Mouse (Mus musculus): ENCODE measurements at regions not wholly inside any gene's neighbourhood (a gene's known extent, or its start where the extent isn't known, plus 50 kb on each side); places are given as distances from the start of the nearest gene placed in this dataset.
A peak's percentile ranks its signal among the peaks of the same experiment; 100 is the strongest.

DNA sequence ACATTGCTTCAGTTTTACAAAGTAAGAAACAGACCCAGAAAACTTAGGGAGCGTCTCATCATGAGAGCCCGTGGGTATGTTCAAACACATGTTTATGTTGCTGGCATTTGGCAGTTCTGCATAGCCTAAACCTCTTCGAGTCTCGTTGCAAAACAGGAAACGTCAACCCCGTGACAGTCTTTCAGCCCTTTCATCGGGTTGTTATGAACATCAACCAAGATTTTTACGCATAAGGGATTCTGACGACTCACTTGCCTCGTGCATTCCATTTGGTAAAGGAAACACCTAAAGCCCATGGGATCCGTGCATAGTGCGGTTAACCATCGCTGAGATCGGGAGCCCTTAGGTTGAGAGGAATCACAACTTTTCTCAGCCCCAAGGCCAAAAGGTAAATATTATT lies 115.7 kb downstream of the Gpam start:
- DNase-seq (ENCODE audit: low spot score in 2 of 2), result no peak
- intact Hi-C loops (cut with DNase I), result no loop called here

DNA sequence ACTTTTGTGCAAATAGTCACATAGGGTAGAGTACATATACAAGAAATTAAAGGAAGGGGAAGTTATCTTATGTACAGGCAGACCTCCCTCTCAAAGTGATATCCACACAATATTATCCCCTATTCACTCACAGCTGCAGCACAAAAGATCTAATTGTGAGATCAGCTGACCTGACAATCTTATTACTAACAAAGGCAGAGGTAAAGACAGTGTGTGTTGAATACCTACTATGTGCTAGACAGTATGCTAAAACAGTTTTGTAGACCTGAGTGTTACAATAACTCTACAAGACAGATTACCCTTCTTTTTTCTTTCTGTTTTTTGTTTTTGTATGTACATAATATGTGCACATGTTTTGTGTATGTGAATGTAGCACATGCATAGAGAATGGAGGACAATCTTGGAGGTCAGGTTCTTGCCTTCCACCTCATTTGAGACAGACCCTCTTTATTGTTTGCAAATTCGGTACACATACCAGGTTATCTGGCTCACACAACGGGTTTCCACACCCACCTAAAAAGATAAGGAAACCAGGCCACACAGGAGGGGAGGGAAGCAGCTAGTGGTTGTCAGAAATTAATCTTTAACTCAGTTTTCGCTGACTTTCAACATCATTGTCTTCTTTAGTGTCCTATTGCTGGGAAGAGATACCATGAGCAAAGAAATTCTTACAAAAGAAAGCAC lies 118.4 kb downstream of the Gpam start:
- no peak for DNase-seq (ENCODE audit: low spot score in 2 of 2)
- intact Hi-C loops (cut with DNase I), result no loop called here

DNA sequence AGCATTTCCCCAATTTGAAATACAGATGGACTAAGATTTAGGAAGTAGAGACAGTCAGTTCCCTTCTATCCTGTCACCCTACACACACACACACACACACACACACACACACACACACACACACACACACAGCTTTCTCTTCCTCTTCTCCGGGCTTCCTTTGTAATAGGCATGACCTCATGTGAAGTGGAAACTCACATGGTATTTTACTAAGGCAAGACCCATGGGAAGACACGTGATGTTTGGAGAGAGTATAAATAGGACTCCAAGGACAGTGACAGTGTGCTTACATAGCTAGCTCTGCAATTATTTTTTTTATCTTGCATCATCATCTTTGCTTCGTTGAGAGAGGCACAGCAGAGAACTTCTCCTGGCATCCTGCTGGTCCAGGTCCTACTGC lies 137.1 kb downstream of the Gpam start:
- no peak for DNase-seq (ENCODE audit: low spot score in 2 of 2)
- intact Hi-C loops (cut with DNase I), result no loop called here

DNA sequence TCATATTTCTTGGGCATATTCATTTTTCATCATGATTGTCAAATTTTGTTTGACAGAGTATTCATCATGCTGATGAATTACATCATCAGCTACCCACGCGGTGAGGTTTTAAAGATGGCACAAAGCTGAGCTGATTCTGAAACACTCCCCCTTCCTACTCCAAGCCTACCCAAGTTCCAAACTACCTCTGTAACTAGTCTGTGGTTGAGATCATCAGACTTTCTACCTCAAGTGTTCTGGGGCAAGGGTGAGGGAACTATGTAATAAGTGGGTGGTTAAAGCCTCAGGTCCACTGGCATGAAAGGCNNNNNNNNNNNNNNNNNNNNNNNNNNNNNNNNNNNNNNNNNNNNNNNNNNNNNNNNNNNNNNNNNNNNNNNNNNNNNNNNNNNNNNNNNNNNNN lies 142.5 kb downstream of the Gpam start:
- intact Hi-C loops (cut with DNase I), result no loop called here
- DNase-seq (ENCODE audit: low spot score in 2 of 2), result no peak

DNA sequence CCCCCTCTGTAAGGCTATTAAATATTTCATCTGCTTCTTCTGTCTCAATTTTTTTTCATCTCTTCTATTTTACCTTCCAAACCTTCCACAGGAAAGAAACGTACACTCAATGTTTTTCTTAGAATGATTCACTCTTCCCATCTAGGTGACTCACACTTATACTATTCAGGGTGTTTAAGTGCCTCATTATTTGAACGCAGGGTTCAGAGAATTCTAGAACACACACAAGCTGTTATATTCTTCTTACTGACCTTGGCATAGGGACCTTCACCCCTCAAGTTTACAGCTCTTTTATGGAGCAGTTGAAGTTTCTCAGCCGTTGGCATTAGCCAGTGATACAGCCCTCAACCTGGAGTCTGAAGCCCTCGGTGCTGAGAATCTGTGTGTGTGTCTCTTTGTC lies 144.2 kb downstream of the Gpam start:
- no peak for DNase-seq (ENCODE audit: low spot score in 2 of 2)
- intact Hi-C loops (cut with DNase I), result no loop called here

DNA sequence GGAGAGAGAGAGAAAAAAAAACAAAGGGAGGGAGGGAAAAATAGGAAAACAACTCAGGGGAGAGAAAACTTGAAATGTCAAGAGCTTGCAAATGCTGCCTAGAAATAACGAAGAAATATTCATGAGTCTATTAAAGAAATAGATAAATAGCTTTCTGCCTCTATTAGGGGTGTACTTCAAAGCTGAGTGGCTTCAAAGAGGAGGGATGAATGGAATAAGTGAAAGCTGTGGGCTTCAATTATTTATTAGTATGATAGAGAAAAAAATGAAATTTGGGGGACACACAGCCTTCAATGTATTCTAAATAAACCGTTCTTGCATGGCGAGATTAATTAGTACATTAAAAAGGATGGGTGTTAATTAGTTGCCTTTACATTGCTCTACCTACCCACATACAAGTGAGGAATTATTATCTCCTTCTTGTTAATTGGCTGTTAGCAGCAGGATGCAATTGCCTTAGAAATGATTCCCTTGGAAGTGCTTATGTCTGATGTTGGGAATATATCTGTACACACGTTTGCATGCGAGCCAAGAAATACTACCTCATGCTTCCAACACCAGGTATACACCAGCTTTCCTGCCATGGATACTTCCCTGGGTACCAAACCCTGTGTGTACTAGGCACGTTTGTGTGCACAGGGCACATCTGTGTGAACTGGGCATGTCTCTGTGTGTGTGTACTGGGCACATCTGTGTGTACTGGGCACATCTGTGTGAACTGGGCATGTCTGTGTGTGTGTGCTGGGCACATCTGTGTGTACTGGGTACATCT lies 155.4 kb downstream of the Gpam start:
- intact Hi-C loops (cut with DNase I), result no loop called here

DNA sequence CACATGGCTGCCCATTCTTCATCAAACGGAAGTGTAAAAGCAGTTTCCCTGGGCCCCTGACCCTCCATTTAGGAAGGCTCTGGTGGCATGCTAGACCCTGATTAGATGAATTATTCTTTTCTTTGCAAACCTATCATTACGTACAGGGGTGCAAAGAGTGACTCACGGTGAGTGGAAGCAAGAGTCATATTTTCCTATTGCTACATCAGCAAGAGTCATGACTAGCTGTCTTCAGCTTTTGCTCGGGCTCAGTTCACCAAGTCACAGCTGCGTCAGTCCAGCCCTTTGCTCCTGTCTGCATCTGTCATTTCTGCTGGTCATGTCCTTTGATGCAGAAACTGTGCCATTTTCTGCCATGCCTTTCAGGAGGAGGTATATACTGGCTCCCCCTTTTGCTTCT lies 168.7 kb downstream of the Gpam start:
- DNase-seq (ENCODE audit: low spot score in 2 of 2), result no peak
- intact Hi-C loops (cut with DNase I), result no loop called here

More for the DNA sequence above, 155.4 kb downstream of the Gpam start:
- no peak for DNase-seq (ENCODE audit: low spot score in 2 of 2)

DNA sequence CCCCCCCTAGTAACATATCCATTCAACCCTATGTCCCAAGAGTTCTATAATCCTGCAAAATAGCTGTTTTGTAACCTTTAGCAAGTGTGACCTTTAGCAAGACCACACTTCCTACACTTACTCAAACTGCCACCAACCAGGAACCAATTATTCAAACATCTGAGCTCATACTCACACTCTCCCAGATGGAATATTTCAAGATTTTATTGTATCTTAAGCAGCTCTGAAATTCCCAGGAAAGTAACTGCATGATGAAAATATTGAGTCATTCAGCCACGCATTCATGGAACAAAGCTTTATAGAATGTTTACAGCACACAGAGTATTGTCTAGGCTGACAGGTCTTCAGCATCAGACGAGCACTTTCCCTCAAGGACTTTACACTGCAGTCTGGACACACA lies 171.9 kb downstream of the Gpam start:
- no peak for DNase-seq (ENCODE audit: low spot score in 2 of 2)
- intact Hi-C loops (cut with DNase I), result no loop called here

DNA sequence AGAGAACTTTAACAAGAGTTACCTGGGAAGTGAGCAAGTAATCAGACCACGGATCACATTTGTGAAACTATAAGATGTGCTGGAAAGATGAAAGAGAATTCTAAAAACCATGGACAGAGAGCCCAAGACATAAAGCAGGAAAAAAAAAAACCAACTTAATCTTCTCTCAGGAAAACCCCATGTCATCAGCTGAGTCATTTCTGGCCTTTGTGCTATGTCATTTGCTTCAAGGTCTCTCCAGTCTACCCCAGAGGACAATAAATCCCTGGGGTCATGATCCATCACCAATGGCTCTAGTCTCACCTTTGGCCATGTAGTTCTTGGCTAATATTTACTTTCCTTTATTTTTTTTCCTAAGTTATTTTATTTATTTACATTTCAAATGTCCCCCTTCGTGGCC lies 174.5 kb downstream of the Gpam start:
- intact Hi-C loops (cut with DNase I), result no loop called here
- DNase-seq (ENCODE audit: low spot score in 2 of 2), result no peak

DNA sequence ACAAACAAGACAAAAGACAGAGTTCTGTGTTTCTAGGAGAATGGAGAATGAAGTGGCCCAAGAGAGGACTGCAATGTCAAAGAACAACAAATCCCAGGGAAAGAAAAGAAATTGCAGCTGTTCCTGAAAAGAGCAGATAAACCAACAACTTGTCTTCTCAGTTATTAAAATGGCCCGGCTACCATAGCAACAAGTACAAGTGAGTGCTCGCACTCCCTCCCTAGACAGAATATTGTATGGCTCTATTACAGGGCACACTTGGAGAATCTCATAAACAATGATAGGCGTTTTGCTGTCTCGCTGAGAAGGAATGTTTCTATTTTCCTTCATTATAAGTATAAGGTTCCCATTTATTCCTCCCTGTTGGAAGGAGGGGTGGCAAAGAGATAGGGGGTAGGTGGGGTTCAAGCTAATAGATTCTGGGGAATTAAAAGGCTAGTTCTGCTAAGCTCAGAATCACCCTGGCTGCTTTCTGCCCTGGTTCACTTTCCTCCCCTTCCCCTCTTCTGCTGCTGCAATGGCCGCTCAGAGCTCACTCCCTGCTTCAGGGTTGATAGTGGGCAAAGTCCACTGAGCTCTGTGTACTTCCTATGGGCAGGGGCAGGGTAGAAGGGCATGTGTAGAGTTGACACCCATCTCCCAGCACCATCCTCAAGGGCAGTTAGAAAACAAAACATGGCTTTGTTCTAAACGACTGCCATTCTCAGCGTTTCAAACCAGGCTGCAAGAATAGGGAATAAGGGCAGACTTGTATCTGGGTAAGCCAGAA lies 178.5 kb downstream of the Gpam start:
- intact Hi-C loops (cut with DNase I), result no loop called here
- DNase-seq (ENCODE audit: low spot score in 2 of 2), result no peak

DNA sequence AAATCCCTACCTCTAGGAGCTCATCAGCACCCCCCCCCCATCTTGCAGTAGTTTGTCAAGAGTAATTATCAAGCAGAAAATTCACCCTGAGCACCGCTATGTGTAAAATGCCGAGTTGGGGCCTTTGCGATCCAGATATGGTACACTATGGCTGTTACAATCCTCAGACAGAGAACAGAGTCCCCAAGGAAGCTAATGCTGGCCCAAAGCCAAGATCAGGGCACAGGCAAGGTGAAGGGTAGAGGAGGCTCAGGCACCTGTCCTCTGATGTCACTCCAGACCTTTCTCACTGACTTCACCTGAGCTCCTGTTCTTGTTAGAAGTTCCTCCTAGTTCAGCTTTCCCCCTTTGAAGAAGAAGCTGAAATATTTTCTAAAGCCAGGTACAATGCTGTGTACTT lies 179.5 kb downstream of the Gpam start:
- intact Hi-C loops (cut with DNase I), result no loop called here
- no peak for DNase-seq (ENCODE audit: low spot score in 2 of 2)

DNA sequence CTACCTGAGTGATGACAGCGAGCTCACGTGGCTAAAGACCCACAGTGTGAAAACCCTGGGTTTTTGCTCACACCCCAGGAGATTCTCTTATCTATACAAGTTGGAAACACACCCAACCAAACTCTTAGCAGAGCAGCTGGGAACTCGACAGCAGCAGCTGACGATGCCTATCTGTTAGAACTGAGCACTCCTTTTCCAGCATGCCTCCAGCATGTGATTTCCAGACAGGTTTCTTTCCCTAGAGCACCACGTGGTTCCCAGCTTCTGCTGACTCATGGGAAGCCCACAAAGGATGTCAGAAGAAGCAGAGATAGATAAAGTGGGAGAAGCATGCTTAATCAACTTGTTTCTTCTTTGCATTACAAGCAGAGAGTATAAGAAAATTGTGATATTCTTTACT lies 194.5 kb downstream of the Gpam start:
- DNase-seq (ENCODE audit: low spot score in 2 of 2), result peak in 1 of 2 experiments; percentile 60
- intact Hi-C loops (cut with DNase I), result no loop called here

DNA sequence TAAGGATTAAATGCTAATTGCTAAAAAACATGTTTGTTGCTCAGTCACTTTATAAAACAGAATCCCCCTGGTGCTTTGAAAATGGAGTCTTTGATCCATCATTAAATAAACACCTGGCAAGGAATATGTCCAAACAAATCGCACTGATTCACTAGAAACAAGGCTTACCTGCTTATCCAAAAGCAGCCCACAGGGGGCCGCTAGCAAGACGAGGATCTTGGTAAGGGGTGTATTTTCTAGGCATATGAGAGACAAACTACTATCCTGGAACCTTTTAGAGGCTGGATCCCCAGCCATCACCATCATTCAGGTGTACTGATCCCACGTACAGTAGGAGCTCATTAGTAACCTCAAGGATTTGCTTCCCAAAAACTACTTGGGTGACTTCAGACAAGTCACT lies 201.2 kb downstream of the Gpam start:
- intact Hi-C loops (cut with DNase I), result no loop called here
- DNase-seq (ENCODE audit: low spot score in 2 of 2), result no peak

DNA sequence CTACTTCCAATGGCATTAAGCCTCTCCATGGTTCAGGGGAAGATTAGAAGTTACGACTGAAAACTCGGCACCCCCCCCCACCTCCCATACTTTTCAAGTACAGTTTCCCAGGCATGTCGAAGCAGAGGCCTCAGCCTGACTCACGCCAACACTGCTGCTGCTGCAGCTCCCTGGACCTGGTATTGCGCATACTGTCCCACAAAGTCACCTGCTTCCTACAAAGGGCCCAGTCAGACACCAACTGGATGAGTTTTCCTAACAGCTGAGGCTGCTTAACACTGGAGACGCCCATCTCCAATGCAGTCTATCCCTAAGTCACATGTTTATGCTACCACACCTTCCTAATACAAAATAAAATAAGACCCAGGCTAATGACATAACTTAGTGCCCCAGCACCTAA lies 207.4 kb downstream of the Gpam start:
- no peak for DNase-seq (ENCODE audit: low spot score in 2 of 2)
- intact Hi-C loops (cut with DNase I), result no loop called here

DNA sequence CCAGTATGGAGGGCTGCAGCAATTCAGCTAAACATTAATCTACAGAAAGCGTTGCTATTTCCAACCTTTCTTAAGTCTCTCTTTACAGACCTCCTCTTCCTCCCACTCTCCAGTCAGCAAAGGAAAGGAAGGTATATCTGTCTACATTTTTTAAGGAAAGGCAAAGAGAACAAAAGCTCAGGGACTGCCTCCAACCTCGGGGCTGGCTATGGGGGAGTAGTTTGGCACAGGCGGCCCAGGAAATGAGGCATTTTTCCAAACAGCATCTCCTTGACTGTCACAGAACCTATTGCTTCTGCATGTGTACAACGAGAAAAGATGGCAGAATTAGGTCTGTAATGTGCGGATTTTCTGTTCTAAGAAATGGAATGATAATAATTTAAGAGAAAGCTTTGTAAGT lies 233.4 kb downstream of the Gpam start:
- DNase-seq (ENCODE audit: low spot score in 2 of 2), result peak; percentile 28 to 88

DNA sequence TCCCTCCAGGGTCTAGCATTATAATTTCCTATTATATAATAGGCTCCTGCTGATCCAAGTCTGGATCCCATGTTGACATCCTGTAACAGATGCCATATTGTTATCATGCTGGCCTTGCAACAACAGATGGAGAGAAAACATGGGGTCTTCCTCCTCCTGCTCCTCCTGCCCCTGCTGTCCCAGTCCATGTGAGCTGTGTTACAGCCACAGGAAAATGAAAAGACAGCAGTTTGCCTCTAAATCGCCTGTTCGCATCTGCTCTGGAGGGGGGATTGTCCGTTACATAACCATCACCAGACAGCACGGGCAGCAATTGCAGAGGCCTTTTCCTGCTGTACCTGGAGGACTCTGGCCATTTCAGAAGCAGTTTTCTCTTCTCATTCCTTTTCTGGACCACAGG lies 260.0 kb downstream of the Gpam start:
- DNase-seq (ENCODE audit: low spot score in 2 of 2), result no peak
- intact Hi-C loops (cut with DNase I), result no loop called here

More for the DNA sequence above, 233.4 kb downstream of the Gpam start:
- intact Hi-C loops (cut with DNase I), result no loop called here

DNA sequence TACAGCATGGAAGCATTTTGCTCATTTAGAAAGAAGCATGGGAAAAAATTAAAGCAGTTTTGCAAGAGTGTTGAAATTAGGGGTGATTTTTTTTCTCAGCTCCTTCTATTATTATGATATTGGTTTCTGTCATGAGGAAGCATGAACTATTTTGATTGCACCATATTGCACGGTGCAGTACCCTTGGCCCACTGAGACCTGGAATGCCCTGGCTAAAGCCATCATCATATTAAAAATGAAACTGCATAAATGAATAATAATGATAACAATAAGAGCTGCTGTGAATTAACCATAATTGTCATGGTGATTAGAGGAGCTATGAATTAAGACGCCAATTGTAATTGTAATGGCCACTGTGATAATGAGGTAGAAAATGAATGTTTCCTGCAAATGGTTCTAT lies 271.8 kb downstream of the Gpam start:
- no peak for DNase-seq (ENCODE audit: low spot score in 2 of 2)
- intact Hi-C loops (cut with DNase I), result no loop called here

DNA sequence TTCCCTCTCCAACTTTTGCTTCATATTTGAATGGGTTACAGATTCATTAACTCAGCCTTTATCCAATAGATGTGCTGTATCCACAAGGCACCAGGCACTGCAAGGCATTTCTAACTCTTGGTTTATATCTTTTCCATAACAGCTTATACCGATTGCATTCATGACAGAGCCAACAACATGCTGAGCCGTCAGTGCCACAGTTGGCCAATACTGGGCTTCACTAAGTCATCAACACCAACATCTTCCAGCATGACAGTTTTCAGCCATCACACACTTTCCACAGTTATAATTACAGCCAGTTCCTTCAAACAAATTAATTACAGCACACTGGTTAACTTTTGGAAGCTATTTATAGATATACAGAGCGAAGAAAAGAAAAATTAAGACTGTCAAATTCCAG lies 288.8 kb downstream of the Gpam start:
- no peak for DNase-seq (ENCODE audit: low spot score in 2 of 2)
- intact Hi-C loops (cut with DNase I), result no loop called here

DNA sequence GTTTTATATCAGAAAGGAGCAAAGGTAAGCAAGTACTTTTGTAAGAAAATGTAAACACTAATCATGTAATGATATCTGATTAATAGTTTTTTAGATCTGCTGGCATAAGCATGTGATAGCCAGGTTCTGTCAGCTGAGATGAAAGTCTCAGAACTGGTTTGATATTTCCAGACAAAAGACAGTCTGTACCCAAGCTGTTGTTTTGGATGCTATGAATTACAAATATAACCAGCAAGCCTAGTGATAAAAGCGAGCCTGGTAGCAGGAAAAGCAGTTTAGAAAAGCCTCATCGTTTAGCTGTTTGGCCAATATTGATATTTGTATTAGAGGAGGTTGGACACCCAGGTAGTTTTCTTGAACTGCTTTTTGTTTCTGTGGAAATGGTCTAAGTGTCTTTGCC lies 290.6 kb downstream of the Gpam start:
- intact Hi-C loops (cut with DNase I), result no loop called here
- DNase-seq (ENCODE audit: low spot score in 2 of 2), result no peak

DNA sequence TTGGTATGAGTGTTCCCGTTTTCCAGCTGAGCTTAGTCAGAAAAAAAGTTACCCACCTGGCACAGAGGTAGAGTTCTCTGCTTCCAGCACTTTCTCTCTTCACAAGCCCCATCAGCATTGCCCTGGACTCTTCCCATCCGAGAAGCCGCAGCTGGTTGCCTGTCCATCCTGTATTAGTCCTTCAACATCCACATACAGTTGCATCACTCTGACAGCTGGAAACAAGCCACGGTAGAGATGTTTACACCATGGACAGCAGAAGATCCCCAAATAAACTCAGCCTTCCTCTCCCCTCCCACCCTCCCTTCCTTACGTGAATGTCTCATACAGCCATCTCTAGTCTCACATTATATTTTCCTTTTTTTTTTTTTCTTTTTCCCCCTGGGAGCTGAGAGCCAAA lies 304.9 kb downstream of the Gpam start:
- intact Hi-C loops (cut with DNase I), result no loop called here
- no peak for DNase-seq (ENCODE audit: low spot score in 2 of 2)

DNA sequence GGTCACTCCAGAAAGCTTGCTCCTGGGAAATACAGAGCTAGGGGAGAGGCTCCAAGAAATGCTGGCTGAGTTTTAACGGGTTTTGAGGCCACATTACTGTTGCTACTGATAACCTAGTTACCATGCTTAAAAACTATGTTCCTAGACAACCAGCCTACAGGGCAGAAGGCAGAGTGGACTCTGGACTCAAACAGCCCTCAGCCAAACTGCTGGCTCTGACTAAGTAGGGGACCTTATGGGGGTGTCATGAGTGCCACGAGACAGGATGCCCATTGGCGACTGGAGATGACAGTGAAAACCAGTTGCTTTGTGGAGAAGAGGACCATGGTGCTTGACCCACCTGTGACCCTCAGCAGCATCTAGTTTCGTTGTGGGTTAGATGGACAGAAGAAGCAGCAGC lies 306.5 kb downstream of the Gpam start:
- intact Hi-C loops (cut with DNase I), result no loop called here
- no peak for DNase-seq (ENCODE audit: low spot score in 2 of 2)

Measured in left cerebral cortex, postnatal 25 days (tissue).